Mouse (Mus musculus) embryo, embryonic 10.5 days (tissue): ENCODE data around the gene Nr1i3.

Source experiments
- DNase-seq: peaks from one replicate; pipeline ENCODE4 v3.0.0-alpha.2; 2015; ENCODE audit warnings: low spot score

The Nr1i3 gene

DNA sequence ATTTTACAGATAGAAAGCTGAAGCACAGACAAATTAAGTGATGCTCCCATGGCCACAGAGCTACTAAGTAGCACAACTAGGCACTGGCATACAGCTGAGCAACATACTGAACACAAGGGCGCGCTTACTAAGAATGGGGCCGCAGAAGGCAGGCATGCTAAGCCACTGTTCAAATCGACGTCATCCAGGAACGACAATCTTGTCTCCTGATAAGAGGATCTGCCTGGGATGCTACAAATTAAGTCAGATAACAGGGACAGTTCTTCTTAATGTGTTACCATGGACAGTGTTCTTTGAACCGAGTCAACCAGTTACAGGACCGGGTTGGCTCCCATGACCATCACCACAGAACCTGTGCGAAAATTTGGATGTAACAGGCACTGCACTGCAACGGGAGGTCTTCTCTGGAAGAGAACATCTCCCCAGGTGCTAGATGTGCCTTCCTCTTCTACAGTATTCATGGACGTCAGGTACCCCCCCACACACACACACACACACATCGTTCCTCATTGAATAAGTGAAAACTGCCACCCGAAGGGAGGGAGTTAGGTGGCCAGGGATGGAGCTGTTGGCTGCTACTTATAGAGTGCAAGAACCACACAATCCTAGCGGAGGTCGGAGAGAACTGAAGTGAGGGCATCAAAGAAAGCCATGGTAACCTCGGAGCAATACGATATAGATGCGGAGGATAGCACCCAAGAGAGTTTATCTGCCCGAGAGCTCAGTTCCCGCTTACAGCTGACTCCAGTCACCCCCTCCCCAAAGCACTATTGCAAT, 18.5 kb upstream of the Nr1i3 start:
- DNase-seq: peak; percentile 33

DNA sequence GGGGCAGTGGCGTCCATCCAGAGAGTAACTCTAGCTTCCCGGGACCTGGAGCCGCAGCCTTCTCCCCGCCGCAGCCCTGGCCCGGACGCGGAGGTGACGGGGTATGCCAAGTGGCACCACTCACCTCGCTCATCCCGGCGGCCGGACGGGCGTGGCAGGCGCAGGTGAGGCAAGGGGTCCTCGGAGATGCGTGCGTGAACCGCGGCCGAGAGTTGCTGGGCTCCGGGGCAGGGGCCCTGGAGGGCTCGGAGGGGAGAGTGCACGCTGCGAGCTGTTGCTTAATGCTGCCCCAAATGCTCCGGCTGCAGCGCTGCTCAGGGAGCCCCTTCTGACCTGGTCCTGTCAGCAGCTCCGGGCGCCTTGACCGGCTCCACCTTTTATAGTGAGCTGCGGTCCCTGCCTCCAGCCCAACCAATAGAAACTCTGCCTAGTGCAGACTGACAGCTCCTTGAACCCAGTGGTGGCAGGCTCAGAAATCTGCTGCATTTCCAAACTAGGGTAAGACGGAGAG, 17.8 kb upstream of the Nr1i3 start, which contains the start of gene Pcp4l1:
Gene Pcp4l1 (minus strand): TSS at position 382 of the 511 bp plus-strand sequence.
- DNase-seq: peak; percentile 80

DNA sequence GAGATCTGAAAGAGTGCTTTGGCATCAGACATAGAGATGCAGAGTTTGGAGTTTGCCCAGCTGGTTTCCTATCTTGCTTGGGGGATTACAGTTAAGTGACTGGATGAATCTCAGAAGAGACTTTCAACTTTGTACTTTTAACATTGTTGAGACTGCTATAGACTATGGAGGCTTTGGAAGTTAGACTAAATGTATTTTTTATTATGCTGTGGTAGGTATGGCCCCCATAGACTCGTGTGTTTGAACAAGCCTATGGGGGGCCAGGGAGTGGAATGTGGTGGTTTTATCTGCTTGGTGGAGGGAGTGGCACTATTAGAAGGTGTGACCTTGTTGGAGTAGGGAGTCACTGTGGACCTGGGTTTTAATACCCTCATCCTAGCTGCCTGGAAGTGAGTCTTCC, 14.2 kb upstream of the Nr1i3 start:
- DNase-seq: no peak

DNA sequence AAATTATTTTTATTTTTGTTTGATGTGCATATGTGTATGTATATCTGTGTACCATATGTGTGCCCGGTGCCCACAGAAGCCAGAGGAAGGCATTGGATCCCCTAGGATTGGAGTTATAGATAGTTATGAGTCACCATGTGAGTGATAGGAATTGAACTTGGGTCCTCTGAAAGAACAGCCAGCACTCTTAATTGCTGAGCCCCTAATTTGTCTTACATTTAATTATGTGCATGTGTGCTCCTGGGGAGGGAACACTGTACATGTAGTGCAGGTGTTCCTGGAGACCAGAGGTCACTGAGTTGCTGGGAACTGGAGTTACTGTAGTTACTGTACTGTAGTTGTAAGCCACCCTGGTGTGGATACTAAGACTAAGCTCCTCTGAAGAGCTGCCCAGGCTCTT, 13.0 kb upstream of the Nr1i3 start:
- DNase-seq: no peak

DNA sequence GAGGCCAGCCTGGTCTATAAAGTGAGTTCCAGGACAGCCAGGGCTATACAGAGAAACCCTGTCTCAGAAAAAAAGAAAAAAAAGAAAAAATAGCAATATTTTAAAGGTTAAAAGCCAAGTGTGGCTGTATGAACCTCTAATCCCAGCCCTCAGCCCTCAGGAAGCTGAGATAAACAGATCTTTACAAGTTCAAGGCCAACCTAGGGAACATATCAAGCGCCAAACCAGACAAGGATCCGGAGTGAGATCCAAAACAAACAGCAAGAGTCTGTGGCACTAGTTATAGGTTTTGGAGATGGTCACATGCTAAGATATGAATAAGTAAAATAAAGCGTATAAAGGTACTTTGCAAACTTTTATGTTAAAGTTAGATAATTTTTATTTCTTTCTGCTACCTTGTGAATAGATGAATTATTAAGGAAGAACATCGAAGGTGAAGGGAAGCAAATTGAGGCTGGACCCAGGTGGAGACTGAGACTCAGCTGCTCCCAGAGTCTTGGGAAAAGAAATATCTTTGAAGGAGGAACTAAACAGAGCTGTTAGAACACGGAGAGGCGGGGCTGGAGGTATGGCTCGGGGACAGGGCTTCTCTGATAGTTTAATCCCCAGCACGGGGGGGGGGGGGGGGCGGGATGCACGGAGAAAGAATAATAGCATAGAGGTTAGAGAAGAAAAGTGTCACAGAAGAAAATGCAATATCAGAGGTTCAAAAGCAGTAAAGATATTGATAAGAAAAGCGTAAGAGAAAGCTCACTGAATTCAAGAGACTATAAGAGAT, 10.1 kb upstream of the Nr1i3 start:
- DNase-seq: no peak

DNA sequence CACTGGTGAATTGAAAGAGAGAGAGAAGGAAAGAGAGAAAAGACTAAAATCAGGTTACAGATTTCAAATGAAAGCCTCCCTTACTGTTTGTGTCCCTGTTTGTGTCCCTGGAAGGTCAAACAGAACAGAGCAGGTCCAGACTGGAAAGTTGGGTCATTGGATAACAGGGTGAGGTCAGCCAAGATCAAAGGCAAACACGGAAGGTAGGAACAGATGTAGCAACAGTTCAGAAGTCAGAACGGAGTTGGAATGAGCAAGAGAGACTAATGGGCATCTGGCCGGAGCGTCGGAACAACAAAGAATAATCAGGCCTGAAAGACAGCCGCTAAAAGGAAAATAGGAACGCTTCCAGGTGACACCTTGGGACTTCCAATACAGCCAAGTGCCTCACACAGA, 9.5 kb upstream of the Nr1i3 start:
- no peak for DNase-seq

DNA sequence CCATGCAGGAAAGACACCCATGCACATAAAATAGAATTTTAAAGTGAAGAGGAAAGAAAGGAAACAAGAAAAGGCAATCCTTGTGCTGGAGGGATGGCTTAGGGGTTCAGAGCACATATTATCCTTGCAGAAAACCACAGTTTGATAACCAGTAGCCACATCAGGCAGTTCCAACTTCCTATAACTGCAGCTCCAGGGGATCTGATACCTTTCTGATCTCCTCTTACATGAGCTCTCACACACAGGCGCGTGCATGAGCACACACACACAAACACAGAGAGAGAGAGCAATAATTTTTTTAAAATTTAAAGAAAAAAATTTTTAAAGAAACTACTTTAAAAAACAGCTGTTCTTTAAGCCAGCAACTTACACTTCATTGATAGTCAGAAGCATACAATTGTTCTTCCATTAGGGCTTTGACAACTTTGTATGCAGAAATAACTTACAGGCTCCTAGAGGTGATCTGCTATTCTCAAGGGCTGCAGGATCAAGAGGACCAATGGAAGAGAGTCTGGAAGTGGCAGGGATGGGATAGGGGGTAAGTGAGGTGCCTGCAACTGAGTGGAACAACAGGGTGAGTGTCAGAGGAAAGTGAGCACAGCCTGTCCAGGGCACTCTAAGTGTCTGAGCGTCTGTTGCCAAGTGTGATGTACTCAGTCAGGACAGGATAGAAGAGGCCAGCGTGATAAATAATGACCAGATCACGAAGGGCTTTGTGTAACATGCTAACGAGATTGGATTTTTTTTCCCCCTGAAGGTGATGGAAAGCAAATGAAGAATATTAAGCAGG, 7.9 kb upstream of the Nr1i3 start:
- DNase-seq: no peak

DNA sequence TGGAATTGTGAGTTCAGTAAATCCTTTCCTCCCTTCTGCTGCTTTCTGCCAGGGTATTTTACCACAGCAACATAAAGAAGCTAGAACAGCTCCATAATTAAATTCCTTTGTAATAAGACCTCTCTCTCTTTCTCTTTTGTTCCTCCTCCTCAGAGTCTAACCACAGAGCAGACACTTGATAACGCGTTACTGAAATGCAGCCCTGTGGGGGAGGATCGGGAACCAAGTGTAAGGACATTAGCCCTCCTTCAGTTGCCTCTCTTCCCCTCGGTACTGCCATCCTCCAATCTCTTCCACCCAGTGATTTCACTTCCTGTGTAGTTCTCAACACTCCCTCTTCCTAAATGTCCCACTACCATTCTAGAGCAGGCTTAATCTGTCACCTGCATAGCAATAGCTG, 4.4 kb upstream of the Nr1i3 start:
- DNase-seq: no peak

DNA sequence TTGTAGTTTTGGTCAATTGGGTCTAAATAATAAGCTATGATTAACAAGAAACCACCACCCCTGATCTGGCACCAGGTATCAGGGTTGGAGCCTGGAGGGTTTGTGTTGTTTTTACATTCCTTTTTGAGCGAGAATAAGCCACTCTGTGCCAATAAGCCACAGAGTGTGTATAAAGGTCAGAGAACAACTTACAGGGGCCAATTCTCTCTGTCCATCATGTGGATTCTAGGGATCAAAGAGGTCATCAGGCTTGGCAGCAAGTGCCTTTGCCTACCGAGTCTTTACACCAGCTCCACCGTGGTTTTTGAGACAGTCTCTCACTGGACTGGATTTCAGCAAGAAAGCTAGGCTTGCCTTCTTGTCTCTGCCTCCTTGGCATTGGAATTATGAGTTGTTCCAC, 916 bp upstream of the Nr1i3 start:
- no peak for DNase-seq

DNA sequence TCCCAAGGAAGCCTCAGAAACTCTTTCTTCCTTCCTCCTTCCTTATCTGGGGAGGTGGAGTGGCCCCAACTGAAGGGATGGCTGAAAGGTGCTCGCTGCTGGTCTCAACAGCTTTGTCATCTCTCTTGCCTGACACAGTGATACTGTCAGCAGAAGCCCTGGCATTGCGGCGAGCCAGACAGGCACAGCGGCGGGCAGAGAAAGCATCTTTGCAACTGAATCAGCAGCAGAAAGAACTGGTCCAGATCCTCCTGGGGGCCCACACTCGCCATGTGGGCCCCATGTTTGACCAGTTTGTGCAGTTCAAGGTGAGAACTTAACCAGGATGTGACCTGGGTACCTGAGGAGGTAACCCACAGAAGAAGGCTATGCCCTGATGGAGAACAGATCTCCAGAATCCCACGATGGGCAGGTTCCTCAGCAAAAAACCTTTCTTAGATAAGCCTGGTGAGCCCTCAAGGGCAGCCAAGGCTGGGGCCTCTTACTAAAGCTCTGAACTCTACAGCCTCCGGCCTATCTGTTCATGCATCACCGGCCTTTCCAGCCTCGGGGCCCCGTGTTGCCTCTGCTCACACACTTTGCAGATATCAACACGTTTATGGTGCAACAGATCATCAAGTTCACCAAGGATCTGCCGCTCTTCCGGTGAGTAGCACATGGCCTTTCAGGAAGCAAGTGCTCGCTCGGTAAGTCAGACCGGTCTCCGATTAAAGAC, 2.6 kb downstream of the Nr1i3 start:
- no peak for DNase-seq

DNA sequence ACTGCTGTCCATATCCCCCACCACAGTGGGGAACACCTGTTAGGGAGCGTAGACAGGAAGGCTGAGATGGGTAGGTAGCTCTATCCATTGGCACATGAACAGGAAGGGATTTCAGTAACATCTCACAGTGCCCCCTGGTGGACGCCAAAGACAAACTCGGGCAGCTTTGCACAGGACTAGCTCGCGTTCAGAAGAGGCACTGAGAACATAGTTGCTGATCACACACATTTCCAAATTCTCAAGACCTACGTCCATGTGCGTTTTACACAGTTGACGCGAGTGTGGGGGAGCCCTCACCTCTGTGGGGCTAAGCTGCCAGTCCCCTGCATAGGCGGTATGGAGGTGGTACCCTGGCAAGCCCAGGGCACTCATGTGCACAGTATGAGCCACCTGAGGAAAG, 7.1 kb downstream of the Nr1i3 start:
- peak; percentile 91 for DNase-seq

DNA sequence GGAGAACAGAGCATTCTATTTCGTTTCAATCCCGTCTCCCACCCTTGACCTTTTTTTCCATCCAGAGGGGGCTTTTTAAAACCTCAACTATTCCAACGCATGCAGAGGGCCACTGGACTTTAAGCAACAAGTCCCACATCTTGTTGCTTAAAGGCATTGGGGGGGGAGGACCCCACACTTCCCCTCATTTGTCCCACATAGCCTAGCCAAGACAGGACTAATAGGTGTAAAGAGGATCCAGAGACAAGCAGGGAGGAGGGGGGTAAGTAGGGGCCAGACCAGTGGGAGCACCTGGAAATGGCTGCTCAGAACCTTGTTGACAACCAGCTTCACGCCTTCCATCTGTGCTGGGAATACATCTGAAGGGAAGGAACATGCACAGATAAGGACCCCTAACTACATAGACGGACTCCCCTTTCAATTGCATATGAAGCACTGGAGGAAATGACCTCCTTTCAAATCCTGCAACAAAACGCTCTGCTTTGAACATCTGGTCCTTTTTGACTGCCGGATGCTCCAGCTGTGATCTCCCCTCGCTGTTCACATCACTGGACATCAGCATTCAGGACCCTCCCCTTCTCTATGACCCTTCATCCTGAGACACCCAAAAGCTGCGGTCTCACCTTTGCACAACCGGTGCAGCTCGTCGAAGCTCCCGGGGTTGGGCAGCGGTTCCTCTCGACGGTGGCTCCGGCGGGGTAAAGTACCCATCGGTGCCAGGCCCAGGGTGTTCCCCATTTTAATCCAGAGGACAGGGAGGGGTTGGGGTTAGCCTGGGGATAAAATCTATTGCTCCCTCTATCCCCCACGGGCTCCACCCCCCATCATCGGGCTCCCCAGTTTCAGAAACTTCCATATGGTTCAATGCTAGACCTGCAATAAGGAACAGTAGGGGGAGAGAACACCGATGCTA, 7.8 kb downstream of the Nr1i3 start:
- DNase-seq: peak; percentile 37

DNA sequence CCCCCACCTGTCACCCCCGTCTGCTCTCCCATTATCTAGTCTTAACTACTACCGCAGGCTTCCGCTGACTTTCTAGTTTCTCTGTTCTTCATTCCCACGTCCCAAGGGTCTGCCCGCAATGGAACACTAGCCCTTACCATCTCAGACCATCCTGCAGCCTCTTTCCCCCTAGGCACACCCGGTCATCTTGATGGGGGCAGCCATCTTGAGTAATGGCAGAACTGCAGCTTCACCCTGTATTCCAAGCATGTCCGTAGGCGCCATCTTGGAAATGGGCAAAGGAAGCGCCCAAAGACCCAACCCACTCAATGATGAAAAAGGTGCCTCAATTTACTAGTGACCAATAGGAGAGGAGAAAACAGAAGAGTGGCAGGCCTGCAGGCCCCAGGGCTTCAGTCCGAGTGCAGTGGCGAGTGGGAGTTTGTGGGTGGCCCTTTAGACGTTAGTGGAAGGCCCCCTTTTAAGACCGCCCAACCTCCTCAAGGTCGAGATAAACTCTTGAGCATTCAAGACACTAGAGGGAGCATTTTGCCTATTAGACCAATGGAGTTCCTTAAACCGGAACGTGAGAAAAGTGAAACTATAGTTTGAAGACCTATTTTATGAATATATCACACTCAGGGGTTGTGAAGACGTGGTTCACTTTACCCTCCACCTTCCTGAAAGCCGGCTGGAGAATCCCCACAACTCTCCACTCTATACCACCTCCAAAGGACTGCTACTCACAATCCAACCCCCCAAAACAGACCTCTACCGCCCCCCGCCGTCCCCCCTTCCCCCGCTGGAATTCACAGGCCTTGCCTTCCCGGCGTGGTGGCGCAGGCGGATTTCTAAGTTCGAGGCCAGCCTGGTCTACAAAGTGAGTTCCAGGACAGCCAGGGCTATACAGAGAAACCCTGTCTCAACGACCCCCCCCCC, 8.7 kb downstream of the Nr1i3 start, which contains the start of gene Tomm40l:
Gene Tomm40l (minus strand): TSS at position 277 of the 918 bp plus-strand sequence.
- DNase-seq: peak; percentile 98

DNA sequence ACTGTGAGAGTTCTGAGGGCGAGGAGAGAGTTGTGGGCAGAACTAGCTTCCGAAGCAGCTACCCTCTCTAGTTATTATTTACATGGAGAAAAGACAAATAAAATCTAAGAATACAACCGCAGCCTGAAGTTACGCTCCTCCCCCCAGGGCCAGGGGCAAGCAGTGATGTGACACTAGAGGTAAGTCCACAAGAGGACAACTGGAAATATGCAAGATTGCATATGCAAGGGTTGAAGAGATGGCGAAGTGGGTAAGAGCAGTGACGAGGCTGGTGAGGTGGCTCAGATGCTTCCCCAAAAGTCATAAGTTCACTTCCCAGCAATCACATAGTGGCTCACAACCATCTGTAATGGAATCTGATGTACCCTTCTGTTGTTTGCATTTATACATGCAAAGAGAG, 9.4 kb downstream of the Nr1i3 start:
- DNase-seq: no peak

DNA sequence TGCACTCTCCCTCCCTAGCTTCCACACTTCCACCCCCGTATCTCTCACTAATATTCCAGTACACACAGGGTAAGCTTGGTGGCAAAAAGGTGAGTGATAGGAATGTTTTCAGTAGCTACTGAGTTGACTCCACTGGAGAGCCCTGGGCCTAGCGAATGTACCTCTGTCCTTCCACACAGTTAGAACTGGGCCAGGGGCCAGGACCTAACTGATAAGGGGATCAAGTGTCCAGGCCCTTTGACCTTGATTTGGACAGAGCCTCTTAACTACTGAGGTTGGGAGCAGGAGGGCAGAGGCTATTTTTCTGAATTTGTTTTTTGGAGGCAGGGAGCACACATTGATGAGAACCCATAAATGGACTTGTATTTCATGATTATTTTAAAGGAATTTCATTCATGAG, 10.0 kb downstream of the Nr1i3 start:
- DNase-seq: no peak

DNA sequence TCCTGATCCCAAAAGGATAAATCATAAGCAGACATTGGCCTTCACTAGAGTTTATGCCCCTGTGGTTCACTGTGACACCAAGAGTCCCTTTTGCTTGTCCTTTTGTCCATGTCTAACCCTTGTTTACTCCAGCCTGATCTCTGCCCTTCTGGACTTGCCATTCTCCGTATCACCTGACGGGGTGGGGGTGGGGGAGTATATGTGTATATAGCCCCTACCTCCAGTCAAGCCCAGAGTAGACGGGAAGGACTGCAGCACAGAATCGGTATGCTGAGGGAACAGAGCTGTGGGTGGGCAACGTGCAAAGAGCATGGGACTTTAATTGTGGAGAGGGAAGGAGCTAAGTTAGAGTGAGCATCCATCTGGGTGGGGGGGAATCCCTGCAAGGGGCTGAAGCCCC, 11.1 kb downstream of the Nr1i3 start, which contains the start of gene Apoa2:
Gene Apoa2 (plus strand): TSS at position 198 of the 400 bp plus-strand sequence.
- no peak for DNase-seq

DNA sequence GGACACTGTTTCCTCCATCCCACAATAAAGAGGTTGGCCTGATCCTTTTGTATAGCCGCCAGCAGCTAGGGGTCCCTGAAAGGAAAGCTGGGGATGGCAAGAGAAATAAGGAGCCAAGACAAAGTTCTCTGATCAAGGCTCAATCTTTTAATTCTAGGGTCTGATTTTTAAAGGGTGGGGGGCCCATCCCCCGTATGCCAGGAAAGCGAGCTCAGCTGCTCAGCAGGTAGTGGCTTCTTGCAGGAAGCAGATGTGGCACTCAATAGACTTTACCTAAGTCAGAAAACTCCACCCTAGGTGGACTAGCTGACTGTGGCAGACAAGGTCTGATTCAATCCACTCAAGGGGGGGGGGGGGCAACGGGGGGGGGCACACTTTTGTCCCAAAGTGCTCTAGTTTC, 13.0 kb downstream of the Nr1i3 start:
- no peak for DNase-seq

DNA sequence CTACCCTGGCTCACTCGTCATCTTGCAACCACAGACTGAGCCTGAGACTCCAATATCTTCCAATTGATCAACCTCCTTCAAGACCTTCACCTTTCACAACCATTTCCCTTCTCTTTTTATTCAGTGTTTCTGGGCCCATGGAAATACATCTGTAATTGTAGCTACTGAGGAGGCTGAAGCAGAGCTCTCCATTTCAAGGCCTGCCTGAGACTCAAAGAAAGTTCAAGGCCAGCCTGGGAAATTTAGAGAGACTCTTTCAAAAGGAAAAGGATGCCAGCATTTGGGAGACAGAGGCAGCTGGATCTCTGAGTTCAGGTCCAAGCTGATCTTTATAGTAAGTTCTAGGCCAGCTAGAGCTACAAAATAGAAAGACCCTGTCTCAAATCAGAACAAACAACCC, 14.1 kb downstream of the Nr1i3 start:
- DNase-seq: no peak

DNA sequence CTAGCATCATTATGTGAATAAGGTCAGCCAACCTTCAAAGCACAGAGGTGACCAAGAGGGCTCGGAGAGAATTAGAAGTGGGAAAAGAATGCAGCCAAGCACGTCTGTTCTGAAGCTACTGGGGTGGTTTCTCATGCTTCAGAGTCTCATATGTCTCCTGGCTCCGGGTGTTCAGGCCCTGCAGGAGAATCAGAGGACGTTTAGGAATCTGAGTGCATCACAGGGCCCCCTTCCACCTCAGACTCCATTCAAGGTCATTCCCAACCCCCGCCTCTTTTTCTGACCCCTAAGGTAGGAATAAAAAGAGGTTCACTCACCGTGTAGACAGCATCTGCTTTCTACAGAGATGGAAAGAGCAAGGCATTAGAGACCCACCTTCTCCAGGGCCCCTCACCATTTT, 16.0 kb downstream of the Nr1i3 start:
- DNase-seq: peak; percentile 9
